Mouse (Mus musculus) cerebellum, postnatal 4 days (tissue): ENCODE measurements at regions not wholly inside any gene's neighbourhood (a gene's known extent, or its start where the extent isn't known, plus 50 kb on each side); places are given as distances from the start of the nearest gene placed in this dataset.

Experiments used
- DNase-seq, 2 experiments: peaks; one replicate each; pipeline ENCODE4 v3.0.0; 2022; ENCODE audit warnings: low spot score in 2 of 2, mixed read lengths in 1 of 2

- no peak for DNase-seq
These were observed 119.2 kb downstream of the Syk start for GRCm38 (mm10) chr13:52702201-52702611.

GRCm38 (mm10) chr13:52703401-52704164 lies 120.6 kb downstream of the Syk start:
- DNase-seq = no peak

GRCm38 (mm10) chr13:52704673-52705072 lies 121.7 kb downstream of the Syk start:
- DNase-seq = no peak

- no peak for DNase-seq
These were observed 126.6 kb downstream of the Syk start for GRCm38 (mm10) chr13:52709580-52709979.

- peak; percentile 48 to 79 for DNase-seq
These were observed 128.9 kb downstream of the Syk start for GRCm38 (mm10) chr13:52711713-52712369.

- no peak for DNase-seq
These were observed 138.5 kb downstream of the Syk start for GRCm38 (mm10) chr13:52721463-52721862.

- no peak for DNase-seq
These were observed 139.7 kb downstream of the Syk start for GRCm38 (mm10) chr13:52722718-52723117.

GRCm38 (mm10) chr13:52726043-52726442 lies 143.1 kb downstream of the Syk start:
- DNase-seq = no peak

GRCm38 (mm10) chr13:52726525-52726924 lies 143.6 kb downstream of the Syk start:
- DNase-seq = no peak

- DNase-seq = peak in 1 of 2 experiments; percentile 20
These were observed 152.5 kb downstream of the Syk start for GRCm38 (mm10) chr13:52735453-52735933.

- DNase-seq = no peak
These were observed 153.1 kb downstream of the Syk start for GRCm38 (mm10) chr13:52735934-52736523.

- no peak for DNase-seq
These were observed 155.2 kb downstream of the Syk start for GRCm38 (mm10) chr13:52738095-52738660.

GRCm38 (mm10) chr13:52741371-52741770 lies 158.4 kb downstream of the Syk start:
- no peak for DNase-seq

- no peak for DNase-seq
These were observed 173.0 kb downstream of the Syk start for GRCm38 (mm10) chr13:52756005-52756404.

- DNase-seq = no peak
These were observed 163.8 kb downstream of the Auh start for GRCm38 (mm10) chr13:52765508-52766181.

- no peak for DNase-seq
These were observed 163.2 kb downstream of the Auh start for GRCm38 (mm10) chr13:52766236-52766635.

- no peak for DNase-seq
These were observed 159.5 kb downstream of the Auh start for GRCm38 (mm10) chr13:52769956-52770355.

- no peak for DNase-seq
These were observed 158.0 kb downstream of the Auh start for GRCm38 (mm10) chr13:52771518-52771917.

GRCm38 (mm10) chr13:52772081-52772480 lies 157.4 kb downstream of the Auh start:
- DNase-seq = no peak

- no peak for DNase-seq
These were observed 152.0 kb downstream of the Auh start for GRCm38 (mm10) chr13:52777396-52778034.

GRCm38 (mm10) chr13:52778848-52779247 lies 150.6 kb downstream of the Auh start:
- no peak for DNase-seq
